7 mouse cellular contexts compared by ENCODE assay signal in genomic region chr8:84083829-84084241, GRCm38 (mm10). TPM values are rescaled to one million over a fixed set of nuclear protein-coding genes. Genes with fewer than 3 reads are reported as not detected.
DNase-seq lines count a peak whose midpoint lies in the region; ATAC-seq and TF ChIP-seq lines count a peak whose summit lies in the region.

No protein-coding gene starts in this region.

- DNase-seq in ES-E14 (ENCODE audit: low read depth, low spot score): peak; percentile 35
- DNase-seq in adrenal gland, postnatal 10 days: peak; percentile 74
- DNase-seq in hindbrain, embryonic 14.5 days (ENCODE audit: low spot score): peak; percentile 34
- peak; percentile 70 for DNase-seq in liver, postnatal 0 days
- no peak for DNase-seq in urinary bladder, postnatal 4 days (ENCODE audit: low spot score in 2 of 2)
- DNase-seq in thymus, adult 18-20 months: no peak
- DNase-seq in layer of hippocampus, adult 18-20 months (ENCODE audit: low spot score in 2 of 2): no peak

- WGBS in hindbrain, embryonic 14.5 days: 19% methylated on average over 8 of the region's 8 CpGs
- 66% methylated on average over 8 of the region's 8 CpGs for WGBS in liver, postnatal 0 days (ENCODE audit: insufficient replicate concordance)

- peak; percentile 11; the same call in 1 of the 2 replicates for TF ChIP-seq CTCF in liver, postnatal 0 days (IDR thresholded peaks at IDR 0.05; ENCODE audit: low read depth)

- H3K4me3 ChIP-seq in ES-E14 (ENCODE audit: insufficient read depth in 1 of 2, low read depth in 1 of 2, low read length in 2 of 2, poor library complexity in 1 of 2, severe bottlenecking in 1 of 2): peak overlapping the region; percentile 50 to 53; a peak in 3 of 4 replicates
- no peak overlapping the region for H3K4me3 ChIP-seq in hindbrain, embryonic 14.5 days (replicated peaks; ENCODE audit: low read length)
- H3K4me3 ChIP-seq in liver, postnatal 0 days (ENCODE audit: low read depth, low read length): no peak overlapping the region

- no peak for ATAC-seq in hindbrain, embryonic 14.5 days (ENCODE audit: low FRiP score)
- peak; percentile 94 for ATAC-seq in liver, postnatal 0 days

- H3K36me3 ChIP-seq in ES-E14 (ENCODE audit: control insufficient read depth, insufficient read depth, low read length, poor library complexity, severe bottlenecking): peaks cover 21% of the 10 kb centered on the region; the same call in 1 of the 2 replicates
- peaks cover 94% of the 10 kb centered on the region for H3K36me3 ChIP-seq in hindbrain, embryonic 14.5 days (replicated peaks; ENCODE audit: control insufficient read depth, insufficient read depth)
- peaks cover 47% of the 10 kb centered on the region for H3K36me3 ChIP-seq in liver, postnatal 0 days (replicated peaks; ENCODE audit: insufficient read depth, low read length)

- no peak overlapping the region for H3K27ac ChIP-seq in ES-E14 (ENCODE audit: insufficient read depth, low read depth, low read length, poor library complexity, severe bottlenecking)
- no peak overlapping the region for H3K27ac ChIP-seq in hindbrain, embryonic 14.5 days
- no peak overlapping the region for H3K27ac ChIP-seq in liver, postnatal 0 days (ENCODE audit: low read depth)

- H3K9me3 ChIP-seq in ES-E14 (ENCODE audit: control insufficient read depth, insufficient read depth, low read depth, low read length): no peaks in the 10 kb centered on the region
- no peaks in the 10 kb centered on the region for H3K9me3 ChIP-seq in hindbrain, embryonic 14.5 days (ENCODE audit: control insufficient read depth, low read length)
- H3K9me3 ChIP-seq in liver, postnatal 0 days (ENCODE audit: low read length): no peaks in the 10 kb centered on the region

- peaks cover 0 to 12% of the 10 kb centered on the region in 2 experiments; a peak in 2 of 4 replicates for H3K4me1 ChIP-seq in ES-E14 (ENCODE audit: control insufficient read depth in 2 of 2, insufficient read depth in 2 of 2, low read length in 2 of 2, poor library complexity in 1 of 2)
- no peaks in the 10 kb centered on the region for H3K4me1 ChIP-seq in hindbrain, embryonic 14.5 days (replicated peaks; ENCODE audit: control insufficient read depth, insufficient read depth, low read length)
- H3K4me1 ChIP-seq in liver, postnatal 0 days (ENCODE audit: insufficient read depth): peaks cover 3% of the 10 kb centered on the region

- no peak overlapping the region for H3K4me2 ChIP-seq in hindbrain, embryonic 14.5 days (replicated peaks)
- no peak overlapping the region for H3K4me2 ChIP-seq in liver, postnatal 0 days (ENCODE audit: low read depth, low read length)

- no peak for TF ChIP-seq EP300 in liver, postnatal 0 days (IDR thresholded peaks at IDR 0.05; ENCODE audit: low read depth)

- in situ Hi-C loops in ES-E14 (cut with MboI; ENCODE audit: low sequenced_read_pairs in 2 of 2, unreplicated experiment in 2 of 2): no loop called here

- H3K9ac ChIP-seq in ES-E14 (ENCODE audit: insufficient read depth, low read depth, low read length, poor library complexity, severe bottlenecking): no peak overlapping the region
- peak overlapping the region; percentile 16; the same call in 1 of the 2 replicates for H3K9ac ChIP-seq in hindbrain, embryonic 14.5 days
- H3K9ac ChIP-seq in liver, postnatal 0 days (replicated peaks): no peak overlapping the region

- H3K27me3 ChIP-seq in hindbrain, embryonic 14.5 days (ENCODE audit: control insufficient read depth, insufficient read depth, low read length): no peaks in the 10 kb centered on the region
- H3K27me3 ChIP-seq in liver, postnatal 0 days (ENCODE audit: insufficient read depth, low read length): no peaks in the 10 kb centered on the region

TF ChIP-seq in ES-E14, 5 proteins besides CTCF, POLR2A, EP300 and RAD21:
- no peak for TF ChIP-seq CHD2 (IDR thresholded peaks at IDR 0.05; ENCODE audit: low read depth, low read length)
- TF ChIP-seq HCFC1 (IDR thresholded peaks at IDR 0.05; ENCODE audit: borderline replicate concordance, insufficient read depth, low read length): no peak
- no peak for TF ChIP-seq ZNF384 (IDR thresholded peaks at IDR 0.05; ENCODE audit: low read depth, low read length)
- no peak for TF ChIP-seq ZC3H11A (IDR thresholded peaks at IDR 0.05; ENCODE audit: borderline replicate concordance, low read depth, low read length)
- TF ChIP-seq MAFK (IDR thresholded peaks at IDR 0.05; ENCODE audit: insufficient read depth, low read depth, low read length): no peak

RNA-seq across cellular contexts. Expression of gene Rfx1, which starts 17.2 kb away (rescaled TPM):
- 16.2 and 22.3 TPM in 2 replicates for total RNA-seq in ES-E14 (2012; rRNA removed)
- total RNA-seq in adrenal gland, postnatal 10 days (2021): 10 to 100 TPM; 12.4 to 14.7 TPM
- polyA plus RNA-seq in hindbrain, embryonic 14.5 days (2014; fragmentation: Nextera tagmentation; extraction: Ambion mirVana): 11.0 and 11.5 TPM in 2 replicates
- polyA plus RNA-seq in liver, postnatal 0 days (2015; fragmentation: Nextera tagmentation; extraction: Ambion mirVana): 1.3 and 1.5 TPM in 2 replicates
- 10 to 100 TPM; 27.3 to 28.1 TPM for total RNA-seq in layer of hippocampus, adult 18-20 months (2021)

RNA-seq across cellular contexts. Expression of gene Gm10643, which starts 18.9 kb away (rescaled TPM):
- total RNA-seq in ES-E14 (2012; rRNA removed): 1.5 and 1.7 TPM in 2 replicates
- total RNA-seq in adrenal gland, postnatal 10 days (2021): 1 to 10 TPM; 2.2 to 3.1 TPM
- polyA plus RNA-seq in hindbrain, embryonic 14.5 days (2014; fragmentation: Nextera tagmentation; extraction: Ambion mirVana): 2.1 and 2.7 TPM in 2 replicates
- 0.36 and 0.41 TPM in 2 replicates for polyA plus RNA-seq in liver, postnatal 0 days (2015; fragmentation: Nextera tagmentation; extraction: Ambion mirVana)
- 1 to 10 TPM; 4.9 to 5.6 TPM for total RNA-seq in layer of hippocampus, adult 18-20 months (2021)

RNA-seq across cellular contexts. Expression of gene Dcaf15, which starts 20.7 kb away (rescaled TPM):
- 53.5 and 62.0 TPM in 2 replicates for total RNA-seq in ES-E14 (2012; rRNA removed)
- total RNA-seq in adrenal gland, postnatal 10 days (2021): 10 to 100 TPM; 17.7 to 20.6 TPM
- polyA plus RNA-seq in hindbrain, embryonic 14.5 days (2014; fragmentation: Nextera tagmentation; extraction: Ambion mirVana): 17.4 and 18.9 TPM in 2 replicates
- 2.3 and 2.8 TPM in 2 replicates for polyA plus RNA-seq in liver, postnatal 0 days (2015; fragmentation: Nextera tagmentation; extraction: Ambion mirVana)
- 10 to 100 TPM; 16.9 to 17.6 TPM for total RNA-seq in layer of hippocampus, adult 18-20 months (2021)

RNA-seq across cellular contexts. Expression of gene Rln3, which starts 39.0 kb away (rescaled TPM):
- 7.3 and 26.6 TPM in 2 replicates for total RNA-seq in ES-E14 (2012; rRNA removed)
- total RNA-seq in adrenal gland, postnatal 10 days (2021): under 1 TPM in 1 of 2 experiments, not detected in 1; 0.51 TPM
- polyA plus RNA-seq in hindbrain, embryonic 14.5 days (2014; fragmentation: Nextera tagmentation; extraction: Ambion mirVana): 1.6 and 4.7 TPM in 2 replicates
- polyA plus RNA-seq in liver, postnatal 0 days (2015; fragmentation: Nextera tagmentation; extraction: Ambion mirVana): 0.18 TPM in 1 of 2 replicates, not detected in the other
- total RNA-seq in layer of hippocampus, adult 18-20 months (2021): not detected

RNA-seq across cellular contexts. Expression of gene Il27ra, which starts 41.4 kb away (rescaled TPM):
- 0.89 and 3.6 TPM in 2 replicates for total RNA-seq in ES-E14 (2012; rRNA removed)
- total RNA-seq in adrenal gland, postnatal 10 days (2021): 1 to 10 TPM; 5.3 to 6.9 TPM
- polyA plus RNA-seq in hindbrain, embryonic 14.5 days (2014; fragmentation: Nextera tagmentation; extraction: Ambion mirVana): 0.34 and 0.48 TPM in 2 replicates
- 0.76 and 0.88 TPM in 2 replicates for polyA plus RNA-seq in liver, postnatal 0 days (2015; fragmentation: Nextera tagmentation; extraction: Ambion mirVana)
- total RNA-seq in layer of hippocampus, adult 18-20 months (2021): 1 to 10 TPM; 1.6 to 1.9 TPM

Comparison
In these comparisons a context has a peak if more than half of its experiments do, and no peak if none do; other contexts are left out.
1. DNase-seq: peak in ES-E14 (single experiment), adrenal gland, postnatal 10 days (single experiment), hindbrain, embryonic 14.5 days (single experiment) and liver, postnatal 0 days (single experiment); none in urinary bladder, postnatal 4 days (0 of 2), thymus, adult 18-20 months (0 of 2) and layer of hippocampus, adult 18-20 months (0 of 2).
2. H3K4me3 ChIP-seq: peak in ES-E14 (2 of 2); none in hindbrain, embryonic 14.5 days (single experiment) and liver, postnatal 0 days (single experiment).